Mouse (Mus musculus) lung, postnatal 0 days (tissue): Measurements from ENCODE around the gene Dmac2.

Source experiments
- CTCF ChIP-seq: IDR thresholded peaks from 2 replicates; pipeline ENCODE4 v1.5.1; 2016; ENCODE audit warnings: antibody characterized with exemption, mild to moderate bottlenecking
- EP300 ChIP-seq: IDR thresholded peaks from 2 replicates; pipeline ENCODE4 v1.6.1; 2016; ENCODE audit warnings: antibody characterized with exemption, mild to moderate bottlenecking, control low read depth

DNA sequence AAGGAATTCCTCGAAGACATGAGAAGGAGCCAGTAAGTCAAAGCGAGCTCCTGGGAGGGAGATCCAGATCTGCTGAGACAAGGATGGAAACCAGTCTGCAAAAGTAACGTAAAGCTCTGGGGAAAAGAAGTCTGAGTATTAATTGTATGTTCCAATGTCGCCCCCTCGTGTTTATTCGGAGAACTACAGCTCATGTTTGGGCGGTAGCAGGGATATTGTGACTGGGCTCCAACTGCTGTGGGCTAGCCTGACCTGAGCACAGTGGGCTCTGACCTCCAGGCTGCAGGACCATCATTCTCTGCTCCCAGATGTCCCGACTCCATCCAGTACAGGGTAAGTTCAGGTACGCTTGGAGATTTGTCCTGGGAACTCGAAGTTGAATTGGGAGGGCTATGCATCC, 19.6 kb upstream of the Dmac2 start:
- TF ChIP-seq CTCF (peak; percentile 85), EP300 (no peak)
